Mouse (Mus musculus) hindbrain, embryonic 13.5 days (tissue): ENCODE data around the gene Wdr78. TPM values are rescaled to one million over a fixed set of nuclear protein-coding genes. Genes with fewer than 3 reads are reported as not detected.

Experiments used
- ATAC-seq: fragments of 200-750 bp; cut with Nextera tagmentation; 2 replicates; pipeline ENCODE4 v1.8.0; 2017; ENCODE audit warnings: moderate TSS enrichment; ENCODE audit not compliant: low FRiP score
- H3K27ac ChIP-seq: fragments of 300-500 bp; sonication (generic); 2 replicates; pipeline ENCODE4 v1.5.1; 2015; ENCODE audit warnings: inconsistent platforms, mild to moderate bottlenecking, moderate library complexity
- H3K27me3 ChIP-seq: fragments of 300-500 bp; sonication (generic); 2 replicates; pipeline ENCODE4 v1.6.1; 2015; ENCODE audit warnings: mild to moderate bottlenecking, inconsistent platforms
- H3K36me3 ChIP-seq: fragments of 300-500 bp; sonication (generic); 2 replicates; pipeline ENCODE4 v1.6.1; 2015; ENCODE audit warnings: mild to moderate bottlenecking, inconsistent platforms
- H3K4me1 ChIP-seq: fragments of 300-500 bp; sonication (generic); replicated peaks from 2 replicates; pipeline ENCODE4 v1.6.1; 2015; ENCODE audit warnings: inconsistent platforms
- H3K4me2 ChIP-seq: fragments of 300-500 bp; sonication (generic); 2 replicates; pipeline ENCODE4 v1.6.1; 2015; ENCODE audit warnings: inconsistent platforms, mild to moderate bottlenecking, moderate library complexity
- H3K4me3 ChIP-seq: fragments of 300-500 bp; sonication (generic); 2 replicates; pipeline ENCODE4 v1.5.1; 2015; ENCODE audit warnings: mild to moderate bottlenecking, inconsistent platforms
- H3K9ac ChIP-seq: fragments of 300-500 bp; sonication (generic); 2 replicates; pipeline ENCODE4 v1.6.1; 2015; ENCODE audit warnings: mild to moderate bottlenecking, inconsistent platforms
- H3K9me3 ChIP-seq: fragments of 300-500 bp; sonication (generic); 2 replicates; pipeline ENCODE4 v1.6.1; 2016; ENCODE audit warnings: inconsistent platforms
- WGBS: fragments of 180-500 bp; shearing (Covaris S2); methylation state at CpG from one replicate; pipeline ENCODE4 v1.1.7; 2015; 5-methylcytosine and 5-hydroxymethylcytosine counted together
- polyA plus RNA-seq: library from polyadenylated mRNA; unstranded; fragments of >200 nt; fragmentation: Nextera tagmentation; extraction: Ambion mirVana; gene quantifications from 2 replicates; pipeline ENCODE4 v1.2.1, GENCODE M21; 2015

The Wdr78 gene
- polyA plus RNA-seq, 1 experiment from 2014 or later, result 6.1 TPM

GRCm38 (mm10) chr4:102991685-102992084 is 122.7 kb downstream of the Wdr78 start:
- H3K27ac ChIP-seq, result no peak overlapping the region
- H3K27me3 ChIP-seq, result no peaks in the 10 kb centered on the region
- ATAC-seq, result no peak
- H3K9ac ChIP-seq, result no peak overlapping the region
- H3K36me3 ChIP-seq, result no peaks in the 10 kb centered on the region
- 0 out of 2 replicates have a peak, but pooled peaks cover 3% of the 10 kb centered on the region for H3K4me1 ChIP-seq
- no peak overlapping the region for H3K4me2 ChIP-seq
- no peak overlapping the region for H3K4me3 ChIP-seq
- no peaks in the 10 kb centered on the region for H3K9me3 ChIP-seq
- 77% methylated on average over 3 of the region's 3 CpGs for WGBS

- WGBS, result 88% methylated on average over 11 of the region's 11 CpGs
- Histone ChIP-seq H3K36me3 (no peaks in the 10 kb centered on the region), H3K4me2 (no peak overlapping the region), H3K27ac (no peak overlapping the region), H3K9me3 (no peaks in the 10 kb centered on the region), H3K9ac (no peak overlapping the region), H3K4me3 (no peak overlapping the region), H3K27me3 (no peaks in the 10 kb centered on the region), H3K4me1 (0 out of 2 replicates have a peak, but pooled peaks cover 3% of the 10 kb centered on the region)
- ATAC-seq, result no peak
Observed at GRCm38 (mm10) chr4:102990595-102991340, 123.6 kb downstream of the Wdr78 start.

GRCm38 (mm10) chr4:102990016-102990415 is 124.3 kb downstream of the Wdr78 start:
- Histone ChIP-seq H3K4me2 (no peak overlapping the region), H3K4me3 (no peak overlapping the region), H3K9ac (no peak overlapping the region), H3K27ac (no peak overlapping the region), H3K9me3 (no peaks in the 10 kb centered on the region), H3K4me1 (0 out of 2 replicates have a peak, but pooled peaks cover 3% of the 10 kb centered on the region), H3K27me3 (no peaks in the 10 kb centered on the region), H3K36me3 (no peaks in the 10 kb centered on the region)
- no peak for ATAC-seq
- WGBS, result 82% methylated on average over 4 of the region's 4 CpGs

- WGBS, result 82% methylated on average over 5 of the region's 5 CpGs
- Histone ChIP-seq H3K9me3 (no peaks in the 10 kb centered on the region), H3K36me3 (no peaks in the 10 kb centered on the region), H3K27me3 (no peaks in the 10 kb centered on the region), H3K4me1 (0 out of 2 replicates have a peak, but pooled peaks cover 3% of the 10 kb centered on the region), H3K9ac (no peak overlapping the region), H3K4me3 (no peak overlapping the region), H3K4me2 (no peak overlapping the region), H3K27ac (no peak overlapping the region)
- no peak for ATAC-seq
Observed at GRCm38 (mm10) chr4:102989391-102989790, 125.0 kb downstream of the Wdr78 start.

DNA sequence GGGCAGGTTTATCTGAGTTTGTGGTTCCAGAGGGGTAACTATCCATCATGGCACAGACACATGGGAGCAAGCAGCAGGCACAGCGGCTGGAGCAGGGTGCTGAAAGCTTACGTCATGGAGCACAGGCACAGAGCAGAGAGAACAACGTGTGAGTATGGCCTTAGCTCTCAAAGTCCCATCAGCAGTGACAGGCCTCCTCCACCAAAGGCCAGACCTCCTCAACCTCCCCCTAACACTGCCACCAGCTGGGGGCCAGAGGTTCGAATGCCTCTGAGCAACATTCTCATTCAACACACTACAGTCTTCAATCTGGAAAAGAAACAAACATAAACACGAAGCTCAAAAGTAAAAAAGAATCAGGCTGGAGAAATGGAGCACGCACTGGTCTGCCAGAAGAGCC is 125.8 kb downstream of the Wdr78 start:
- H3K4me2 ChIP-seq, result no peak overlapping the region
- H3K4me3 ChIP-seq, result no peak overlapping the region
- no peaks in the 10 kb centered on the region for H3K9me3 ChIP-seq
- no peak overlapping the region for H3K9ac ChIP-seq
- no peaks in the 10 kb centered on the region for H3K36me3 ChIP-seq
- H3K27ac ChIP-seq, result no peak overlapping the region
- no peak for ATAC-seq
- 0 out of 2 replicates have a peak, but pooled peaks cover 3% of the 10 kb centered on the region for H3K4me1 ChIP-seq
- H3K27me3 ChIP-seq, result no peaks in the 10 kb centered on the region
- 82% methylated on average over 6 of the region's 6 CpGs for whole genome bisulfite sequencing

Other genes with a start within 250 kb of the Wdr78 start
- gene Tctex1d1, start 135.9 kb downstream of the Wdr78 start, polyA plus RNA-seq, result 2.5 and 5.2 TPM in 2 replicates
- gene Insl5, start 87.7 kb downstream of the Wdr78 start, polyA plus RNA-seq, result not detected in 2 replicates
- gene Mier1, start 165 bp downstream of the Wdr78 start, polyA plus RNA-seq, result 36.6 and 37.1 TPM in 2 replicates
- 5.4 and 6.6 TPM in 2 replicates for gene Slc35d1, start 100.6 kb upstream of the Wdr78 start, polyA plus RNA-seq
- not detected in 2 replicates for gene 4921539E11Rik, start 176.3 kb upstream of the Wdr78 start, polyA plus RNA-seq
- 7.9 and 10.0 TPM in 2 replicates for gene Oma1, start 199.3 kb upstream of the Wdr78 start, polyA plus RNA-seq